In the genomic region with DNA sequence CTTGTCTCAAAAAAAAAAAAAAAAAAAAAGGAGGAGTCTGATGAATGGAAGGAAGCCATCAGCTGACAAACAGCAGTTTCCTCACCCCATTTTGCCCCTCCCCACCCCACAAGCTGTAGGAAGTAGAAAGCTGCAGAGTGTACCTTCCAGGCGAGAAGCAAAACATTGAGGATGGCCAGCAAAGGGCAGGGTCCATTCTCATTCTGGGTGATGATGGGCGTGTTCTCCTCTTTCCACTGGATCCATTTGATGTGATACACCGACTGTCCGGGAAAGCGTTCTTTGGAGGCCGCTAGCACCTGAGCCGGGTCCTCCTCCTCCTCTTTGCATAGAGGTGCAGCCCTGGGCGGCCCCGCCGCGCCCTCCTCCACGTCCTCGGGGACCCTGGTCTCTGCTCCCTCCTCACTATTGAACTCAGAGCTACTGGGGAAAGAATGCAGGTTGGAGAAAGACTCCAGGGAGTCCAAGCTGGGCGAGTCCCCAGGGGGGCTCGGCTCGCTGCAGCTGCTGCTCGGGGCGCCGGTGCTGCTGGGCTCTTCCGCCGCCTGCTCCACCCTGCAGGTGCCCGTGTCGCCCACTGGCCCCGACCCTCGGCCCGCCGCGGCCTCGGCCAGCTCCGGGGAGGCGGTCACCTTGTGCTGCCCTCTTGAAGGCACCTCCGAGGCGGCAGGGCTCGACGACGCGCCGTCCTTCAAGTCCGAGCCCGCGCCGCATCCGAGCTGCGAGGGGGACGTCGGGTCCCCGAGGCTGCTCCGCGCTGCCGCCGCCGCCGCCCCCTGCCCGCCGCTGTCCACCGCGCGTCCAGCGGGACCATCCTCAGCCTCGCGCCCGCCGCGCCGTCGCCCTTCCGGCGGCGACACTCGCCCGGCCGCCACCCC, we compare ENCODE assay signal across 8 mouse cellular contexts. TPM values are rescaled to one million over a fixed set of nuclear protein-coding genes. Genes with fewer than 3 reads are reported as not detected.
A peak's percentile ranks its signal among the peaks of the same experiment; 100 is the strongest.
DNase-seq lines count a peak whose midpoint lies in the region; ATAC-seq lines count a peak whose summit lies in the region.

A gene (plus strand): TSS at position 122 of the 878 bp plus-strand sequence.

- peak; percentile 18 for DNase-seq in ES-CJ7 (ENCODE audit: low read depth, low spot score)
- peak; percentile 53 to 55 for DNase-seq in heart, postnatal 14 days
- peak; percentile 65 for DNase-seq in large intestine, adult 2 months (ENCODE audit: low read depth, low spot score)
- DNase-seq in lung, adult 18-20 months, result peak; percentile 70 to 73
- DNase-seq in thymus, adult 18-20 months, result peak; percentile 57 to 79

- H3K4me2 ChIP-seq in forebrain, embryonic 13.5 days, result peak within 1 kb of the TSS; percentile 78

- ATAC-seq in cerebellum, adult (ENCODE audit: insufficient number of reproducible peaks, low FRiP score, low TSS enrichment), result peak; percentile 45; the same call in 1 of the 2 replicates
- ATAC-seq in forebrain, embryonic 13.5 days, result peak; percentile 66
- ATAC-seq in neutrophil, adult 5-6 weeks (ENCODE audit: extremely low read depth, insufficient number of reproducible peaks, low FRiP score, poor library complexity, severe bottlenecking), result peak; percentile 64

- H3K4me1 ChIP-seq in forebrain, embryonic 13.5 days, result peaks cover 23% of the 10 kb centered on the region

- under 1% methylated on average over 56 of the region's 72 CpGs for WGBS in forebrain, embryonic 13.5 days
- under 1% methylated on average over 67 of the region's 72 CpGs for WGBS in large intestine, adult 2 months

- H3K9me3 ChIP-seq in forebrain, embryonic 13.5 days (replicated peaks), result no peaks in the 10 kb centered on the region

- peak within 1 kb of the TSS; percentile 91 for H3K9ac ChIP-seq in forebrain, embryonic 13.5 days

- peak within 1 kb of the TSS; percentile 91 for H3K4me3 ChIP-seq in forebrain, embryonic 13.5 days

- H3K27ac ChIP-seq in forebrain, embryonic 13.5 days, result peak within 1 kb of the TSS; percentile 95

- no peaks in the 10 kb centered on the region for H3K27me3 ChIP-seq in forebrain, embryonic 13.5 days

- intact Hi-C loops in heart, postnatal 14 days (cut with DNase I), result loop anchor here (2.0 kb wide), 1 partner anchor 22 kb away; a partner anchor contains a TSS

- H3K36me3 ChIP-seq in forebrain, embryonic 13.5 days (ENCODE audit: poor library complexity, severe bottlenecking), result no peaks in the 10 kb centered on the region

RNA-seq across cellular contexts. Expression of the gene that starts here (rescaled TPM):
- 0.11 and 0.15 TPM in 2 replicates for polyA plus RNA-seq in forebrain, embryonic 13.5 days (2015; fragmentation: Nextera tagmentation; extraction: Ambion mirVana)
- total RNA-seq in heart, postnatal 14 days (2021), result under 1 TPM; 0.45 to 0.56 TPM
- 0.56 and 0.96 TPM in 2 replicates for polyA plus RNA-seq in large intestine, adult 2 months (2012; rRNA removed)
- 1.2 and 1.4 TPM in 2 replicates for total RNA-seq in neutrophil, adult 5-6 weeks (2017)

Comparison
In these comparisons a context has a peak if more than half of its experiments do, and no peak if none do; other contexts are left out.
1. Peak in every context shown above with its lines: DNase-seq, ATAC-seq, H3K4me3 ChIP-seq and H3K27ac ChIP-seq.
2. Peak in ATAC-seq, H3K4me3 ChIP-seq, H3K27ac ChIP-seq, H3K9ac ChIP-seq and H3K4me2 ChIP-seq in forebrain, embryonic 13.5 days; RNA of the gene not detected or under 1 TPM.
3. Peak in DNase-seq in heart, postnatal 14 days; RNA of the gene not detected or under 1 TPM.
4. Peak in DNase-seq in large intestine, adult 2 months; RNA of the gene not detected or under 1 TPM.
5. DNase-seq: peak in every context shown above with its lines; median percentile 72 in lung, adult 18-20 months; 68 in thymus, adult 18-20 months; 65 in large intestine, adult 2 months; 54 in heart, postnatal 14 days; 18 in ES-CJ7.